Mouse (Mus musculus) hindbrain, embryonic 11.5 days (tissue): ENCODE data around the gene C2. TPM values are rescaled to one million over a fixed set of nuclear protein-coding genes. Genes with fewer than 3 reads are reported as not detected.

Experiments
- ATAC-seq: fragments of 200-750 bp; cut with Nextera tagmentation; 2 replicates; pipeline ENCODE4 v1.8.0; 2017; ENCODE audit warnings: mild to moderate bottlenecking, moderate TSS enrichment, moderate library complexity; ENCODE audit not compliant: low FRiP score
- DNase-seq: peaks from one replicate; pipeline ENCODE4 v3.0.0-alpha.2; 2015; ENCODE audit warnings: low spot score
- H3K27ac ChIP-seq: fragments of 300-500 bp; sonication (generic); 2 replicates; pipeline ENCODE4 v1.5.1; 2014; ENCODE audit warnings: mild to moderate bottlenecking, low read depth, low read length
- H3K27me3 ChIP-seq: fragments of 300-500 bp; sonication (generic); 2 replicates; pipeline ENCODE4 v1.6.1; 2014; ENCODE audit warnings: mild to moderate bottlenecking, low read length, moderate library complexity, mixed read lengths; ENCODE audit not compliant: control insufficient read depth, insufficient read depth
- H3K36me3 ChIP-seq: fragments of 300-500 bp; sonication (generic); 2 replicates; pipeline ENCODE4 v1.6.1; 2014; ENCODE audit warnings: mild to moderate bottlenecking, low read length, moderate library complexity, mixed read lengths; ENCODE audit not compliant: control insufficient read depth, insufficient read depth
- H3K4me1 ChIP-seq: fragments of 300-500 bp; sonication (generic); replicated peaks from 2 replicates; pipeline ENCODE4 v1.6.1; 2014; ENCODE audit warnings: low read length, mixed read lengths; ENCODE audit not compliant: control insufficient read depth, insufficient read depth
- H3K4me2 ChIP-seq: fragments of 300-500 bp; sonication (generic); replicated peaks from 2 replicates; pipeline ENCODE4 v1.6.1; 2014; ENCODE audit warnings: mild to moderate bottlenecking, low read depth, low read length
- H3K4me3 ChIP-seq: fragments of 300-500 bp; sonication (generic); 2 replicates; pipeline ENCODE4 v1.5.1; 2014; ENCODE audit warnings: low read depth, low read length
- H3K9ac ChIP-seq: fragments of 300-500 bp; sonication (generic); 2 replicates; pipeline ENCODE4 v1.6.1; 2014; ENCODE audit warnings: low read depth, low read length
- H3K9me3 ChIP-seq: fragments of 300-500 bp; sonication (generic); 2 replicates; pipeline ENCODE4 v1.6.1; 2016; ENCODE audit warnings: low read length; ENCODE audit not compliant: control insufficient read depth
- WGBS: fragments of 180-500 bp; shearing (Covaris S2); extraction: QIAGEN DNeasy Blood & Tissue Kit; methylation state at CpG from one replicate; pipeline ENCODE4 v1.1.7; 2014; 5-methylcytosine and 5-hydroxymethylcytosine counted together
- polyA plus RNA-seq: library from polyadenylated mRNA; unstranded; fragments of >200 nt; fragmentation: Nextera tagmentation; extraction: Ambion mirVana; gene quantifications from 2 replicates; pipeline ENCODE4 v1.2.1, GENCODE M21; 2014

Gene C2
- polyA plus RNA-seq, 1 experiment from 2014 or later = 1.2 TPM

GRCm38 (mm10) chr17:34893072-34893824 lies 4.8 kb downstream of the C2 start:
- DNase-seq (no peak), ATAC-seq (no peak)
- Histone ChIP-seq H3K36me3 (peaks cover 6% of the 10 kb centered on the region), H3K9me3 (no peaks in the 10 kb centered on the region), H3K27me3 (no peaks in the 10 kb centered on the region), H3K27ac (peak overlapping the region; percentile 87), H3K4me1 (peaks cover 10% of the 10 kb centered on the region), H3K4me3 (peak overlapping the region; percentile 71; the same call in 1 of the 2 replicates), H3K9ac (peak overlapping the region; percentile 63), H3K4me2 (no peak overlapping the region; the same call in 1 of the 2 replicates)
- WGBS = 77% methylated on average over 12 of the region's 12 CpGs

- no peak for DNase-seq
- H3K4me1 ChIP-seq = peaks cover 7% of the 10 kb centered on the region
- no peak for ATAC-seq
- H3K36me3 ChIP-seq = peaks cover 5% of the 10 kb centered on the region
- H3K27me3 ChIP-seq = no peaks in the 10 kb centered on the region
- no peak overlapping the region for H3K9ac ChIP-seq
- H3K9me3 ChIP-seq = no peaks in the 10 kb centered on the region
- no peak overlapping the region for H3K27ac ChIP-seq
- no peak overlapping the region for H3K4me2 ChIP-seq
- H3K4me3 ChIP-seq = no peak overlapping the region
- whole genome bisulfite sequencing = 100% methylated on average over 2 of the region's 2 CpGs
Measured at GRCm38 (mm10) chr17:34891377-34891776, 6.7 kb downstream of the C2 start.

GRCm38 (mm10) chr17:34890074-34890743 lies 7.9 kb downstream of the C2 start:
- Histone ChIP-seq H3K9me3 (no peaks in the 10 kb centered on the region), H3K36me3 (no peaks in the 10 kb centered on the region), H3K27ac (no peak overlapping the region), H3K4me3 (no peak overlapping the region), H3K9ac (no peak overlapping the region), H3K4me1 (no peaks in the 10 kb centered on the region; the same call in 1 of the 2 replicates), H3K4me2 (no peak overlapping the region), H3K27me3 (no peaks in the 10 kb centered on the region)
- no peak for ATAC-seq
- no peak for DNase-seq
- WGBS = 88% methylated on average over 12 of the region's 12 CpGs

- no peak overlapping the region for H3K4me3 ChIP-seq
- ATAC-seq (no peak), DNase-seq (no peak)
- H3K4me2 ChIP-seq = no peak overlapping the region
- no peaks in the 10 kb centered on the region for H3K27me3 ChIP-seq
- 88% methylated on average over 5 of the region's 5 CpGs for whole genome bisulfite sequencing
- H3K36me3 ChIP-seq = no peaks in the 10 kb centered on the region
- no peaks in the 10 kb centered on the region for H3K4me1 ChIP-seq
- H3K9me3 ChIP-seq = no peaks in the 10 kb centered on the region
- H3K27ac ChIP-seq = no peak overlapping the region
- H3K9ac ChIP-seq = no peak overlapping the region
Measured at GRCm38 (mm10) chr17:34887942-34888341, 10.1 kb downstream of the C2 start.

- no peaks in the 10 kb centered on the region for H3K4me1 ChIP-seq
- H3K4me2 ChIP-seq = no peak overlapping the region
- 0 out of 2 replicates have a peak, but pooled peaks cover 2% of the 10 kb centered on the region for H3K27me3 ChIP-seq
- ATAC-seq = no peak
- no peak overlapping the region for H3K9ac ChIP-seq
- H3K4me3 ChIP-seq = no peak overlapping the region
- 79% methylated on average over 3 of the region's 3 CpGs for WGBS
- H3K9me3 ChIP-seq = no peaks in the 10 kb centered on the region
- no peak overlapping the region for H3K27ac ChIP-seq
- H3K36me3 ChIP-seq = no peaks in the 10 kb centered on the region
- DNase-seq = no peak
Measured at GRCm38 (mm10) chr17:34885615-34886014, 12.4 kb downstream of the C2 start.

GRCm38 (mm10) chr17:34884704-34885103 lies 13.4 kb downstream of the C2 start:
- DNase-seq (no peak), ATAC-seq (no peak)
- no peak overlapping the region for H3K27ac ChIP-seq
- no peaks in the 10 kb centered on the region for H3K9me3 ChIP-seq
- no peaks in the 10 kb centered on the region for H3K36me3 ChIP-seq
- 0 out of 2 replicates have a peak, but pooled peaks cover 2% of the 10 kb centered on the region for H3K27me3 ChIP-seq
- no peak overlapping the region for H3K4me2 ChIP-seq
- 88% methylated on average over 6 of the region's 6 CpGs for WGBS
- H3K4me1 ChIP-seq = no peaks in the 10 kb centered on the region
- H3K9ac ChIP-seq = no peak overlapping the region
- no peak overlapping the region for H3K4me3 ChIP-seq

GRCm38 (mm10) chr17:34883332-34883731 lies 14.7 kb downstream of the C2 start:
- Histone ChIP-seq H3K27ac (no peak overlapping the region), H3K4me3 (no peak overlapping the region), H3K4me1 (no peaks in the 10 kb centered on the region), H3K36me3 (no peaks in the 10 kb centered on the region), H3K9ac (no peak overlapping the region), H3K4me2 (no peak overlapping the region), H3K9me3 (no peaks in the 10 kb centered on the region), H3K27me3 (0 out of 2 replicates have a peak, but pooled peaks cover 2% of the 10 kb centered on the region)
- 69% methylated on average over 3 of the region's 3 CpGs for WGBS
- DNase-seq (no peak), ATAC-seq (no peak)

GRCm38 (mm10) chr17:34881683-34882310 lies 16.3 kb downstream of the C2 start, which contains the start of gene Gm20547:
Gene Gm20547, minus strand, starts transcription at chr17:34882042.
- Histone ChIP-seq H3K4me3 (no peak within 1 kb of the TSS), H3K4me1 (no peaks in the 10 kb centered on the region), H3K4me2 (peak within 1 kb of the TSS; percentile 6; the same call in 1 of the 2 replicates), H3K27me3 (0 out of 2 replicates have a peak, but pooled peaks cover 2% of the 10 kb centered on the region), H3K36me3 (no peaks in the 10 kb centered on the region), H3K9ac (0 out of 2 replicates have a peak within 1 kb of the TSS, but pooled peaks have one; percentile 15), H3K27ac (no peak within 1 kb of the TSS), H3K9me3 (no peaks in the 10 kb centered on the region)
- DNase-seq (no peak), ATAC-seq (no peak)
- WGBS = 9% methylated on average over 15 of the region's 15 CpGs
